Mouse (Mus musculus): ENCODE data around the gene Olfr1369-ps1.
"Not testable (repeated sequence)": the region's sequence is repeated elsewhere in the genome, so short reads cannot be mapped to it uniquely, and the experiment has no call there.

GRCm38 (mm10) chr13:21111183-21111582, at the start of gene Olfr1369-ps1:
- TF ChIP-seq CTCF (IDR thresholded peaks at IDR 0.05; ENCODE audit: low read depth, low read length); GATA1 (IDR thresholded peaks at IDR 0.05; ENCODE audit: borderline replicate concordance, low read length); TAL1 (conservative IDR thresholded peaks at IDR 0.05; ENCODE audit: low read depth, low read length); POLR2AphosphoS5 (IDR thresholded peaks at IDR 0.05; ENCODE audit: insufficient replicate concordance, low read depth, low read length): not testable (repeated sequence)
